Mouse (Mus musculus) megakaryocyte-erythroid progenitor cell, adult 5 weeks (primary cell): Measurements from ENCODE around the gene Jmjd4. TPM values are rescaled to one million over a fixed set of nuclear protein-coding genes. Genes with fewer than 3 reads are reported as not detected.

Experiments used
- polyA plus RNA-seq: library from polyadenylated mRNA; stranded (reverse); fragments of >175 nt; gene quantifications from 2 replicates; pipeline ENCODE4 v1.2.3, GENCODE M21; 2012

Gene Jmjd4
- polyA plus RNA-seq: 3.8 and 4.7 TPM in 2 replicates

GRCm38 (mm10) chr11:59449741-59450229 lies at the start of gene Jmjd4:
Gene Jmjd4, plus strand, starts transcription at chr11:59450045.

GRCm38 (mm10) chr11:59451086-59451485 lies 1.2 kb downstream of the Jmjd4 start, which contains the start of gene Snap47:
Gene Snap47, minus strand, starts transcription at chr11:59451186.

GRCm38 (mm10) chr11:59472326-59472677 lies 22.5 kb downstream of the Jmjd4 start, which contains the start of gene Zfp867:
Gene Zfp867, minus strand, starts transcription at chr11:59472474.

Other genes with a start within 250 kb of the Jmjd4 start
- 36.9 and 39.6 TPM in 2 replicates for gene Mrpl55, start 247.6 kb upstream of the Jmjd4 start, polyA plus RNA-seq
- gene 2310033P09Rik, start 241.7 kb upstream of the Jmjd4 start, polyA plus RNA-seq: 38.4 and 54.5 TPM in 2 replicates
- 150 and 169 TPM in 2 replicates for gene Arf1, start 221.8 kb upstream of the Jmjd4 start, polyA plus RNA-seq
- gene Wnt3a, start 159.3 kb upstream of the Jmjd4 start, polyA plus RNA-seq: not detected in 2 replicates
- gene Wnt9a, start 143.1 kb upstream of the Jmjd4 start, polyA plus RNA-seq: 0.05 and 0.13 TPM in 2 replicates
- not detected in 2 replicates for gene Prss38, start 74.4 kb upstream of the Jmjd4 start, polyA plus RNA-seq
- 4.4 and 5.1 TPM in 2 replicates for gene Snap47, start 1.1 kb downstream of the Jmjd4 start, polyA plus RNA-seq
- gene Zfp867, start 22.4 kb downstream of the Jmjd4 start, polyA plus RNA-seq: 0.01 and 0.06 TPM in 2 replicates
- gene Zkscan17, start 76.7 kb downstream of the Jmjd4 start, polyA plus RNA-seq: 71.6 and 85.9 TPM in 2 replicates
- 6.3 and 9.5 TPM in 2 replicates for gene Nlrp3, start 91.5 kb downstream of the Jmjd4 start, polyA plus RNA-seq
- not detected in 2 replicates for gene Olfr222, start 126.2 kb downstream of the Jmjd4 start, polyA plus RNA-seq
- gene Olfr223, start 143.2 kb downstream of the Jmjd4 start, polyA plus RNA-seq: not detected in 2 replicates
- 64.6 and 83.2 TPM in 2 replicates for gene Mprip, start 211.3 kb downstream of the Jmjd4 start, polyA plus RNA-seq